Mouse (Mus musculus) intestine, embryonic 14.5 days (tissue): ENCODE measurements around the gene Epc2. TPM values are rescaled to one million over a fixed set of nuclear protein-coding genes. Genes with fewer than 3 reads are reported as not detected.

Experiments
- ATAC-seq: fragments of 200-750 bp; cut with Nextera tagmentation; replicated peaks from 2 replicates; pipeline ENCODE4 v1.8.0; 2017; ENCODE audit warnings: low read depth, moderate number of reproducible peaks, moderate TSS enrichment, moderate library complexity; ENCODE audit not compliant: low FRiP score, low TSS enrichment
- DNase-seq: peaks from one replicate; pipeline ENCODE4 v3.0.0-alpha.2; 2018; ENCODE audit warnings: low spot score
- H3K27ac ChIP-seq: fragments of 300-500 bp; sonication (generic); 2 replicates; pipeline ENCODE4 v1.5.1; 2014; ENCODE audit warnings: low read depth, mild to moderate bottlenecking, control low read depth
- H3K27me3 ChIP-seq: fragments of 300-500 bp; sonication (generic); replicated peaks from 2 replicates; pipeline ENCODE4 v1.6.1; 2014; ENCODE audit warnings: low read length, control low read depth; ENCODE audit not compliant: control insufficient read depth, insufficient read depth
- H3K36me3 ChIP-seq: fragments of 300-500 bp; sonication (generic); 2 replicates; pipeline ENCODE4 v1.6.1; 2014; ENCODE audit warnings: low read length, control low read depth; ENCODE audit not compliant: control insufficient read depth, insufficient read depth
- H3K4me1 ChIP-seq: fragments of 300-500 bp; sonication (generic); replicated peaks from 2 replicates; pipeline ENCODE4 v1.6.1; 2014; ENCODE audit warnings: low read length, control low read depth, mixed read lengths; ENCODE audit not compliant: control insufficient read depth, insufficient read depth
- H3K4me2 ChIP-seq: fragments of 300-500 bp; sonication (generic); 2 replicates; pipeline ENCODE4 v1.6.1; 2014; ENCODE audit warnings: low read length
- H3K4me3 ChIP-seq: fragments of 300-500 bp; sonication (generic); 2 replicates; pipeline ENCODE4 v1.5.1; 2014; ENCODE audit warnings: low read depth, low read length, control low read depth, mixed read lengths
- H3K9ac ChIP-seq: fragments of 300-500 bp; sonication (generic); 2 replicates; pipeline ENCODE4 v1.6.1; 2014; ENCODE audit warnings: mild to moderate bottlenecking, low read length
- H3K9me3 ChIP-seq: fragments of 300-500 bp; sonication (generic); 2 replicates; pipeline ENCODE4 v1.6.1; 2016; ENCODE audit warnings: low read length, control low read depth; ENCODE audit not compliant: control insufficient read depth
- WGBS: fragments of 180-500 bp; shearing (Covaris S2); extraction: QIAGEN DNeasy Blood & Tissue Kit; methylation state at CpG from one replicate; pipeline ENCODE4 v1.1.7; 2014; 5-methylcytosine and 5-hydroxymethylcytosine counted together
- polyA plus RNA-seq: library from polyadenylated mRNA; unstranded; fragments of >200 nt; fragmentation: Nextera tagmentation; extraction: Ambion mirVana; gene quantifications from 2 replicates; pipeline ENCODE4 v1.2.1, GENCODE M21; 2014

Gene Epc2
- polyA plus RNA-seq, 1 experiment from 2014 or later: 8.7 TPM

DNA sequence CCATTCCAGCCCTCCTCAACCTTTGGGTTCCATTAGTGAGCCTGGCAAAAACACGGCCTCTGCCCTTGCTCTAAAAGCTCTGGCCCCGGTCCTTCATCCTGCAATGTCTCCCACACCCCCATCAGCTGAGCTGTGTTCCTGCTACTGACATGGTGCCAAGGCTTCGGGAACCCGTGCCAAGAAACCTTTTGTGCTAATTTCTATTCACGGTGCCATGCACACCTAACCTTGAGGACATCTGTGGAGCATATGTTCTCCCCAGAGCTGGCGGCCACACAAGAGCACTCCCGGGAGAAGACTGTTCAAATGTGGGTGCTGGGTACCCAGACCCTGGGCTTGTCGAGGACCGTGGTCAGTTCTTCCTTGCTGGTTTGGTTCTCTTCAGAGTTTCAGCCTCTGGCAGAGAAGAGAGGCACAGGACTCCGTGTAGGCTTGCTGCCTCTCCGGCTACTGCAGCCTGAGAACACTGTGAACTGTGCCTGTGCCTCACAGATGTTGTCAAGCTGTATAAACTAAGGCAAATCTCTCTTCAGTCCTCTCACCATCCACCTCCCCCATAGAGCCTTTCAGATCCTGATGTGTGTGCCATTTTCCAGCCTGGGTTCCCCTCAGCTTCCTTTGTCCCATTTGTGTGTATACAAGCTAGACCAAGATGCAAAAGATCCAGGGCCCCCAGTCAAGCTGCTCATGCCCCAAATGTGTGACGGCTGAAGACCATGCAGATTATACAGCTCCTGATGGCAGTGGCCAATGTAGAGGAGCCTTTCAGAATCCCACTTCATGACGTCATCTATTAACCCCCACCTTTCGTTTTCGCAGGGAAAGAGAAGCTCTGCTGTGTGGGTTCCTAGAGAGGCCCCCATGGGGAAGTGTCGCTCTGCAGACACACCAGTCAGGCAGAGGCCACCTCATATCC is 118.8 kb downstream of the Epc2 start:
- Histone ChIP-seq H3K27ac (no peak overlapping the region), H3K36me3 (no peaks in the 10 kb centered on the region), H3K9ac (no peak overlapping the region), H3K9me3 (no peaks in the 10 kb centered on the region), H3K4me2 (no peak overlapping the region), H3K4me1 (0 out of 2 replicates have a peak, but pooled peaks cover 5% of the 10 kb centered on the region), H3K4me3 (no peak overlapping the region), H3K27me3 (no peaks in the 10 kb centered on the region)
- DNase-seq (no peak), ATAC-seq (no peak)
- WGBS: 65% methylated on average over 16 of the region's 16 CpGs

DNA sequence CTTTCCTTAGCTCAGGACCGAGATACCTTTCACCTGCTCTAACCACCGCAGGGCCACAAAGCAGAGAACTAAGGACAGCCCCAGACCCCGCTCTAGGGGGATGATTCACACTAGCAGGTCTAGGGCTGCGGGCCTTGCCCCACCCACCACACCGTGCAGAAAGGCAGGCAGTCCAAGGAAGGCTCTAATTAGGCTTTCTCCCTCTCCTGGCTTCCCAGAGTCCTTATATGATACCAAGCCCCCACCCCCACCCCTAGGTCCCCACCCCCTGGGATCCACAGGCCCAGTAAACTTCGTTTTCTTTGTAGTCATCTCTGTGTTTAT is 119.5 kb downstream of the Epc2 start:
- no peak overlapping the region for H3K27ac ChIP-seq
- no peak overlapping the region for H3K4me3 ChIP-seq
- DNase-seq (no peak), ATAC-seq (peak; percentile 47; the same call in 1 of the 2 replicates)
- no peaks in the 10 kb centered on the region for H3K27me3 ChIP-seq
- H3K4me2 ChIP-seq: no peak overlapping the region
- WGBS: 42% methylated on average over 6 of the region's 6 CpGs
- no peaks in the 10 kb centered on the region for H3K36me3 ChIP-seq
- H3K4me1 ChIP-seq: 0 out of 2 replicates have a peak, but pooled peaks cover 5% of the 10 kb centered on the region
- H3K9me3 ChIP-seq: no peaks in the 10 kb centered on the region
- H3K9ac ChIP-seq: no peak overlapping the region

DNA sequence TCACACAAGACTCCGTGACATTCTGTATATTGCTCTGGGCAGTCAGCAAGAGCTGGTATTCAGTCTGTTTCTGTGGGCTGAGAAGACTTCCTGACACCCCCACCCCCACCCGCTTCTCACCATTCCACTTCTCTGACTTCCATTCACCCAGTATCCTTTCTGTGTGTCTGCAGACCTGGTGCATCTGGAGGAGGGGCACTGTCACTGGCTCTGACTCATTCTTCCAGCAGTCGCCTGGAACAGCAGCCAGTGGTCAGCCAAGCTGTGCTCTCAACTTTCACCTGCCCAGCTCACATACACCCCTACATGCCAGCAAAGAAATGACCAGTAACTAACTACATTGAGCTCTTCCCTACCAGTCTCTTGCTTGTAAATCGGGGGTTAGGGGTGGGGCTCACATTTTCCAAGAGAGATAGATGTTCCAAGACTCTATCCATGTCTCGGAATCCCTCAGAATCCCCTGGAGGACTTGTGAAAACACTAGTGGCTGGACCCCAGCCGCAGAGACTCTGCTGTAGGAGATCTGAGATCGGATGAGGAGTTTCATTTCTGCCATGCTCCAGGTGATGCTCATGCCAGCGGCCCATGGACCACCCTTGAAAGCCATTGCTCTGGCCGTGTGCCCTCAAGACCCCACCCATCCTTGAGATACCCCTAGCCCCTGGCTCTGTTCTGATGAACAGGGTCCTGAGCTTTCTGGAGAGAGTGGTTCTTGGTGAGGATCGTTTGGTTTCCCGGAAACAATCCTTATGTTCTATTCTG is 120.1 kb downstream of the Epc2 start:
- Histone ChIP-seq H3K27ac (no peak overlapping the region), H3K4me3 (no peak overlapping the region), H3K9me3 (no peaks in the 10 kb centered on the region), H3K9ac (no peak overlapping the region), H3K27me3 (no peaks in the 10 kb centered on the region), H3K4me1 (0 out of 2 replicates have a peak, but pooled peaks cover 5% of the 10 kb centered on the region), H3K4me2 (no peak overlapping the region), H3K36me3 (no peaks in the 10 kb centered on the region)
- no peak for DNase-seq
- WGBS: 68% methylated on average over 11 of the region's 11 CpGs
- no peak for ATAC-seq

DNA sequence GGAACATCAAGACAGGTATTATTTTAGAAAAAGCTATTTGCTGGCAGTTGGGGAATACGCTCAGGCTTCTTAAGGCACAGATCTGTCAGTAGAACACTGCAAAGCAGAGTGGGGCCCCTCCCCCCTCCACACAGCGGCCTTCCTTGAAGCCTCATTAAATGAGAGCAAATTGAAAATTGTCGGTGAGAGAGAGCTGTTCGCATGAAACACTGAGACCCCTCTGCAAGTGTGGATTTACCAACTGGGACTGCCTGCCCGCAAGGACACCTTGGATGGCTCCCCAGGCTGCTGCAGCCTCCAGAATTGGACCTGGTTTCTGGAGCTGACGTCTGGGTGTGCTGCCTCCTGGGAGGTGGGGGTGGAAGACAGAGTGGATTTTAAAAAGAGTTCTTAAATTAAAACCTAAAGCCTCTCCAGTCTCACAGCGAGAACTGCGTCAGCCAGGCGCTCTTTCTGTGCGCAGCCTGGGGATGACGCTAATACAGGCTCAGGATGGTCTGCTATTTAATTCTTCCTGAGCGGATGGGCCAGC is 120.9 kb downstream of the Epc2 start:
- Histone ChIP-seq H3K27me3 (no peaks in the 10 kb centered on the region), H3K4me3 (no peak overlapping the region), H3K4me2 (no peak overlapping the region), H3K9ac (no peak overlapping the region), H3K27ac (no peak overlapping the region), H3K9me3 (no peaks in the 10 kb centered on the region), H3K36me3 (no peaks in the 10 kb centered on the region), H3K4me1 (0 out of 2 replicates have a peak, but pooled peaks cover 5% of the 10 kb centered on the region)
- ATAC-seq (no peak), DNase-seq (no peak)
- WGBS: 61% methylated on average over 12 of the region's 12 CpGs

DNA sequence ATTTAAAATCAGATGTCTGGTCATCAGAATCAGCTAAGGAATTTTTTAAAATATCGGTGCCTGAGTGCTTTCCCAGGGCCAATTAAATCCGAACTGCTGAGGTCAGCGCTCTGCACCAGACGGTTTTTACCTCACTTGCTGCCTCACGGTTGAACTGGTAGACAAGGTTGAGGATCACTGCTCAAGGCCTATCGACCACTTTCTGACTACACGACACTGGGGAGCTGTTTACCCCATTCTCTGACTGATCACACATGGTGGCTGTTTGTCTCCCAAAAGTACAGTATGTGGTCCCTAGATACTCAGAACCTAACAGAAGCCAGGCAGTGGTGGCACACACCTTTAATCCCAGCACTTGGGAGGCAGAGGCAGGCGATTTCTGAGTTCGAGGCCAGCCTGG is 121.4 kb downstream of the Epc2 start:
- Histone ChIP-seq H3K9me3 (no peaks in the 10 kb centered on the region), H3K9ac (no peak overlapping the region), H3K27ac (no peak overlapping the region), H3K4me3 (no peak overlapping the region), H3K4me1 (0 out of 2 replicates have a peak, but pooled peaks cover 5% of the 10 kb centered on the region), H3K4me2 (no peak overlapping the region), H3K27me3 (no peaks in the 10 kb centered on the region), H3K36me3 (no peaks in the 10 kb centered on the region)
- no peak for DNase-seq
- WGBS: 75% methylated on average over 9 of the region's 9 CpGs
- no peak for ATAC-seq

DNA sequence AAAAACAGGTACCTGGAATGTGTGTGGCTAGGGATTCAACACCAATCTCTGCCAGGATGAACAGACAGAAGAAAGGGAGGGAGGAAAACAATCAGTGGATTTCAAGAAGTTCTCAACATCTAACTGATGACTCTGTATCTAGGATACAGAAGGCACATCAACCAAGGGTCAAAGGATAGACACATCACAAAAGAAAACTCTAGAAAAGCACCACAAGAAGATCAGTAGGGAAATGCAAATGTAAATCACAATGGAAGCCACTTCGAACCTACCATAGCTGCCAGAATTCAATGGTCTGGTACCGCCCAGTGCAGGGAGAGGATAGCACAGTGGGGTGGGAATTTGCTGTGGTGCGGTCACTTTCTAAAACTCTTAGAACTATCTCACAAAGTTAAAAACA is 122.0 kb downstream of the Epc2 start:
- no peak for DNase-seq
- ATAC-seq: no peak
- no peaks in the 10 kb centered on the region for H3K27me3 ChIP-seq

DNA sequence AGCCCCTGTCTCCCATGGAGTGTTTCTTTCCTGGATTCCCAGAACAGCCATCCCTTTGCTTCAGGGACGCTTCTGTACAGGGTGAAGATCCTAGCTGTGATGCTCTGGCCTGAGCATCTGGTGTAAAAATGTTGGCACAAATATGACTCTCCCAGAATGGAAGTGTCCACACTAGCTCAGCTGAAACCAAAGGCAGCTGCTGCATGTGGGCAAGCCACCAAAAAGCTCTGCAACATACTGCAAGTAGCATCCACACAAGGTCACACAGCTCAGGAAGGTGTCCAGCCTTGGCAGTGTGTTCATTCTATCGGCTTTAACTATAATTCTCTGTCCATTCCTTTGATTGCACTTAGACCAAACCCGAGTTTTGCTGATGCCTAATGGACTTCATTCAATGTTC is 129.3 kb downstream of the Epc2 start:
- Histone ChIP-seq H3K4me2 (no peak overlapping the region), H3K9ac (no peak overlapping the region), H3K9me3 (no peaks in the 10 kb centered on the region), H3K27ac (no peak overlapping the region), H3K4me1 (no peaks in the 10 kb centered on the region), H3K4me3 (no peak overlapping the region), H3K36me3 (no peaks in the 10 kb centered on the region), H3K27me3 (no peaks in the 10 kb centered on the region)
- ATAC-seq (no peak), DNase-seq (no peak)
- WGBS: 87% methylated on average over 3 of the region's 3 CpGs

More for the DNA sequence above, 122.0 kb downstream of the Epc2 start:
- Histone ChIP-seq H3K36me3 (no peaks in the 10 kb centered on the region), H3K4me1 (0 out of 2 replicates have a peak, but pooled peaks cover 5% of the 10 kb centered on the region), H3K4me3 (no peak overlapping the region), H3K4me2 (no peak overlapping the region), H3K9me3 (no peaks in the 10 kb centered on the region), H3K9ac (no peak overlapping the region), H3K27ac (no peak overlapping the region)
- 93% methylated on average over 3 of the region's 3 CpGs for WGBS

DNA sequence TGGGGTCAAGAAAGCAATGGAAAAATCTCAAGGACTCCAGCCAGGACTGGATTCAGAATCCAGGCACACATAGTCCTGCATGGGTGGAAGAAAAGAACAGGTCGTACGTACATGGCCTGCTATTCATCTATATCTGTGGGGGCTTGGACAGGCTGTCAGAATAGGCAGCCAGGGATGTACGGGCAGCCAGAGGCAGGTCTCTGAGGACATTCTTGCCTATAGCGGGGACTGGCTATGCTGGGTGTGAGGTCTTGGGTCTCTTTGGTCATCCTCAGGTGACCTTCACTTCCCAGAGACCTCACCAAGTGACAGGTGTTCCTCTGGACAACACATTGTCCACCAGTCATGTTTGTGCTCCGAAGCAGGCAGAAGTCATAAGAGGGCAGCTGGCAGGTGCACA is 131.3 kb downstream of the Epc2 start:
- Histone ChIP-seq H3K36me3 (no peaks in the 10 kb centered on the region), H3K27ac (no peak overlapping the region), H3K4me3 (no peak overlapping the region), H3K27me3 (no peaks in the 10 kb centered on the region), H3K9me3 (no peaks in the 10 kb centered on the region), H3K4me2 (no peak overlapping the region), H3K4me1 (no peaks in the 10 kb centered on the region), H3K9ac (no peak overlapping the region)
- DNase-seq (no peak), ATAC-seq (no peak)
- 71% methylated on average over 5 of the region's 5 CpGs for WGBS
